Mouse (Mus musculus): ENCODE data around the gene Agbl1.

Agbl1 gene

DNA sequence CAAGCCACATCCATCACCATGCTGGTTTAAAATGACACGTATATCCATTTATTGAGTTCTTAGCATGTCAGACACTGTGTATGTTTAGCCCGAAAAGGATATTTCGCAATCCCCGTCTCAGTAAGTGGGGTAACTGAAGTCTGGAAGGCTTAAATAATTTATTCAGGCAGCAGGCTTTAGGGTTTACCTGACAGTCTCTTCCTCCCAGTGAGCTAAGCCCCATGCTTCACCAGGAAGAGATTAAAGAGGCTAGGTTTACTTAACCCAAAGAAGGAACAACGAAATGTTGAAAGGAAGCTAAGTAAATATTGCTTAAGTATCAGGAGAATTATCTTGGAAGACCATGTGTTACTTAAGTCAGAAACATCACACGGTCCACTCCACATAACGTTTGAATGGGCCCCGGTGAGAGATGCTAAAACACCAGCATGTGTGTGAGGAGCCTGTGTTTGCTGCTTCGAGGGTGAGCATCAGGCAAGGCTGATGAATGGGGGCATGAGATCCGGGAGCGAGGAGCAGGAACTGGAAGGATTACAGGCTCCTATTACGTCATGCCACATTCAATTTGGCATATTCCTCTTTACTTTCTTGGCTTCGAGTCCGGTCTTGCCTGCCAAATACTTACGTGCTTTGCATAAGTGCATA, 162.7 kb downstream of the Agbl1 start:
- DNase-seq = no peak

DNA sequence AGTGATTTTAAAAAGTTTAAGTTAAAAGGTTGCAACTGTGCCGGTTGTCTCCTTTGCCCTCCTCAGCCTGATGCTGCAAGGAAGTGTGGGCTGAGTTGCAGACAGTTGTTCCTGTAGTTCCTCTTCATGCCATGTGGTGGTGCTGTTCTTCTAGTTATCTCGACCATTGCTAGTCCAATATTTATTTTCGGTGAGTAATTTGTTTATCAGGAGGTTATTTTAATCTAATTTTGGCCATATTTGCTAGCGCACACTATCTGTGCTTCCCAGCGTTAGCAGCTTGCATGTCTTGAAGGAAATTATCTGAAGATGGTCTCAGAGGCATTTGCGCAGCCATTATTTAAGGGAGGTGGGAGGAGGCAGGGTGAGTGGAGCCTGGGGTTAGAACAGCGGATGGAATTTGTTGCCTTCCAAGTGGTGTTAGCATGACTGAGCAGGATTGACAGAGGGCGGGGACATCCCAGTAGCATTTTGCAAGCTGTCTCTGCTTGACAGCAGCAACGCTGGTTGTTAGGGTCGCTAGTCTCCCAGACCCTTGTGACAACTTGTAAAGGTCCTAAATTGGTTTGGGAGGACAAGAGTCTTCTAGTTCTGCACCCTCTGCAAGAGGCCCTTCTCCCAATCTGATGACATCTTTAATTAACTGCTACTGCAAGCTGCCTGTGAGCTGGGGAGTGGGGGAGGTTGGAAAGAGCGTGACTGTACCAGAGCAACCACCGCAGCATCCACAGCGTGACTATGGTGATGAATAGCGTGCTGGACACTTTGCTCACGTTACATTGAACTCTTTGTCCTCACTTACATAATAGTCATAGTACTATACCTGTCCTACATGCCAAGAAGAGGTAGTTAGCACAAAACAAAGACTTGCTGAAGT, 163.5 kb downstream of the Agbl1 start:
- DNase-seq = peak; percentile 28

DNA sequence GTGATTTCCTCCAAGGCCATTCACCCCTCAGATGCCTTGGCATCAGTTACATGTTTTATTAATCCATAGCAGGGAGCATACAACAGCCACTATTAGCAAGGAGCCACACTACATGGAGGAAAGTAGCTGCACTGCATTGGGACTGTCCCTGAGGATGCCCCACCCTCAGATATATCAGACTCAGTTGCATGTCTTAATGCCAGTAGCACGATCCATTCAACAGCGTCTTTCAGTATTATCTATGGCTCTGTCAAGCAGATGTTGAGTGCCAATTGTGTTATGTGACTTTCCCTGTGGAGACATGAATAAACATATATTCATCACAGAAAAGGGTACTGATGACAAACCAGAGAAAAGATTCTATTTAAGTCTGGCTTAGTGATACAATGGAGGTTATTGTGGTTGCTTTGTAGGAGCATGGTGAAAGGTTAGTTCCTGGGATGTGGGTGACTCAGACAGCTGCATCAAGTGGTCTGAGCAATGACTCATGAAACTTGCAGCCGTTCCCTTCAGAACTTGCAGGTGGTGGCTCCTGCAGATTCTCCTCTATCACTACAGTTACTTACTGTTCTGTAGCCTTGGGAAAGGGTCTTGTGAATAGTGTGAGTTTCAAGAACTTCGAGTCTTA, 178.4 kb downstream of the Agbl1 start:
- DNase-seq = no peak

DNA sequence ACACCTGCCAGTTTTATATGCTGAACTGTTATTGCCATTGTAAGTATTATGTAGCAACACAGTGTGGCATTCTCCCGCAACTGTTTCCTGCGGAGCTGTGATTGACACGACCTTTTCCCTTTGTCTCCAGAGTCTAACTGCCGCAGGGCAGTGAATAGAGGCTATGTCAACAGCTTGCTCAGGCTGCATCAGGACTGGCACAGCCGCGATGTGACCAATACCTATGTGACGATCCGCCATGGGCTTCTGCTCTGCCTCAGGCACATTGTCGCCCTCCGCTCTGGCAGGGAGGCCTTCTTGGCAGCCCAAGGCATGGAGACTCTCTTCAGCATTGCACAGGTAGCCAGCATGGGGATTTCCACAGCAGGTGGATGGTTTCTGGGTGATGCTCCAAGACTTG, 179.3 kb downstream of the Agbl1 start:
- no peak for DNase-seq

DNA sequence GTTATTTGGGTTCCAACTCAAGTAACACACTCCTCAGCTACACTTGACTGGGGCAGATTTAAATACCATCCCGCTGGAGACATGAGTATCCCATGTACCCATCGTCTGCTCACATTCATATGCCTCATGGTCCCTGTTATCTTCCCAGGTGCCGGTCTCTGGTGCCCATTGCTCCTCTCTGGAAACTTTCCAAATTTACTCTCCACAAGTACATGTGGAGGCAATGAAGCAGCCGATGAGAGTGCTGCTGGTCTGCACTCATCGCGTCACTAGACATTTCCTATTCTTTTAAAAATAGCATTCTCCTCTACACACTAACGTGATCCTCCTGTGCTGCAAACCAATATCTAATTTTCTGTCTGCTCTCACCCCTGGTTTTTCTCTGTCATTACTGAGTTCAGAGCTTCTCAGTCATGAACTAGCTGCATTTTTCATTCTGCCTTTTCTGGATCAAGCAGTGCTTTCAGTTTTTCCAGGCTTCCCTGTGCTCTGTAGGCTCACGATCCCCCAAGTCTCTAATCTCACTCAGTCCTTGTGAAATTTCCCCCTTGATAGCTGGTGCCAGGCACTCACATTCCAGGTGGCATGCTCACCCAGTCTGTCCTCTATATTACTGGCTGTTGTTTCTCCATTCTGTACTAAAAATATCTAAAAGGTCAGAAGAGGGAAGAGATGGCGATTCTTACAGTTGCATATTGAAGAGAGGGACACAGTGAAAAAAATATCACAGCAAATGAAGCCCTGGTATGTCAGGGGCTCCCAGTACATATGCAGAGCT, 180.9 kb downstream of the Agbl1 start:
- no peak for DNase-seq

DNA sequence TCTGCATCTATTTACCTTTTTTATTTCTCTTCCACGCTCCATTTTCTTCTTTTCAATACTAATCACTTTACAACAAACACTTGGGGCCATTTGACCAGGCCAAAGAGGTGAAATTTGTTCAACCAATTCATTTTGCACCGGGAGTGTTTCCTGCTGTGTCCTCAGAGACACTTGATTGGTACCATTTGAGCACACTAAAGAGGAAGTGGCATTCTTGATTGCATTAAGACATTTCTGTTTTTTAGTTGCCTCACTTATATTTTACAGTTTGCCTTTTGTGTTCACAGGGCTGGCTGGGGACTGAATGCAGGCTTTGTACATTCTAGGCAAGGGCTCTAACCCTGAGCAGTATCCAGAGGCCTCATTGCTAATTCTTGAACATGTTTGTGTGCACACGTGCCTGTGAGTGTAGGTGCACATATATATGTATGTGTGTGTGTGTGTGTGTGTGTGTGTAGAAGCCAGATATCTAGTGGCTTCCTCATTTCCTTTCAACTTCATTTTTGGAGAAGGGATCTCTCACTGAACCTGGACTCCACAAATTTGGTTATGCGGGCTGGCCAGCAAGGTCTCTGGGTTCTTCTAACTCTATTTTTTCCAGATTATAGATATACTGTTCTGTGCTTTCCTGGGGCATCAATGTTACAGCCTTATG, 182.4 kb downstream of the Agbl1 start:
- DNase-seq = no peak

DNA sequence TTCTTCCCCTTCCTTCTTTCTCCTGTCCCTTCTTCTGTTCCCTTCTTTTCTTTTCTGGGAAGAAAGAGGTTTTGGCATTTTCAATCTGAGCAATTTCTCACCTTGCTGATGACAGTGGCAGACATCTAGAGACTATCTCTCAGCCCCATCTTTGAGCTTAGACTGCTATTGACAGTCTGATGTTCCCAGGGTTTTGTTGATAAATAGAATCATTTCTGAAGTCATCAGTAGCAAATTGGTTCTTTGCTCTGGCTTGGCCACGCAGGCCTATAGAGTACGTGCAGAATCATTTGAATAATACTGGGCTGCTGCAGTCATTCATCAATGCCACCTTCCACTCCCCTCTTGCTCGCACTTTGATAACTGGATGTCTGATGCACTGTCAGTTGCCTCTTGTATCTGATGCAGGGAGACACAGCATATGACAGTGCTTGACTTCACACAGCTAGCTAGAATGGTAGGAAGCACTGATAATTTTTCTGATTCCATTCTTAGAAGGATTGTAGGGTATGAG, 186.5 kb downstream of the Agbl1 start:
- no peak for DNase-seq

DNA sequence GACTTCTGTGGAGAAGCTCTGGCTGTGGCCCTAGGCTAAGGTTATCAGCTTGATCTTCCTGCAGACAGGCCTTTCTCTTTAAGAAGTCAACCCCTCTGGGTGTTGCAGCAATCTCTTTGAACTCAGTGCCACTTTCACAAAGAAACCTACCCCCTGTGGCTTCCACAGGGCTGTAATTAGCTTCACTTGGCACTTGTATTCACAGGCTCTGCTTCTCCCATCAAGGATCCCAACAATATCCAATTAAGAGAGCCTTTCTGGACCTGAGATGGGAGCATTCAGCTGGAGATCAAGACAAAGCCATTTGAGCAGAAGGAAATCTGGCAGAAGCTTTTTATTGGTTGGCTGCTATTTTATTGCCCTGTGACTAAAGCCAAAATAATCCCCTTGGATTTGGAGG, 208.9 kb downstream of the Agbl1 start:
- no peak for DNase-seq

DNA sequence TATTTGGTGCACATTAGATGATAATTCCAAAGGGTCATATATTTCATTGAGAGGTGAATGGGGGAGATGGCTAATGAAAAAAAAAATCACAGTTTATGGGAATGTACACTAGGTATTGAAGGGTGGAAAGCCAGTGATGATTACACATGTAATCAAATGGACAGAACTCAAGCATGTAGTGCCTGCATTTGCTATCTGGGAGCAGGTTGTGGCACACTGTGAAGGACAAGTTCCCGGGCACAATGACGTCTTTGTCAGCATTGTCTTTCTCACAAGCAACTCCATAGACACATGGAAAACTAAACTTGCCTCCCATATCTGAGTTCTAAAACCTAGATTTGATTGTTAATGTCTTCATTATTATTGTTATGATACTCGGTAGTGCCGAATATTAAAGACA, 209.3 kb downstream of the Agbl1 start:
- no peak for DNase-seq

DNA sequence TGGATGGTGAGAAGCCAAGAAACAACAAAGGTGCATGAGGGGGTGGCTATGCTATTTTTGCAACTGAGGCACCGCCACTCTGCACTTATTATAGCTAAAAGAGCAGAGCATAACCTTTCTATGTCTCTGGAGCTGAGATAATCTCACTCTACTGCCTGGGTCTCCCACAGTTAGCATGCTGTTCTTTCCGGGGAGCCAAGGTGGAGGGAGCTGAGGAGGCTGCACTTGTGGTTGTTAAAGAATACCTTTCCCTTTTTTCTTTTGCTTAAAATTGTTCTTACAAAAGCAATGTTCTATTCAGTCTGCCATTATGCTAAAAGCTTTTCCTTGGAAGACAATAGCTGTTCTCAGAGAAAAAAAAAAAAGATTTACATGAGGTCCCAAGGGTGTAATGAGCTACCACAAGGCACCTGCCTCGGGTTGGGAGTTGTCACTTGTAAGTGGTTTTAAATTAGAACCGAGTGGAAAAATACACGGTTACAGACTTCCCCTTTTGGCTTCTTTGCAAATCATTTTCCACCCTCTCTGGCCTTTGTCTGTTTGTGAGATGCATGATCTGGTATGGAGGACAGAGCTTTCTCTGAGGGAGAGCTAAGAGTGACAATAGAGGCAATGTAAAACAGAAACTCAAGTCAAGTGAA, 232.8 kb downstream of the Agbl1 start:
- DNase-seq = no peak

DNA sequence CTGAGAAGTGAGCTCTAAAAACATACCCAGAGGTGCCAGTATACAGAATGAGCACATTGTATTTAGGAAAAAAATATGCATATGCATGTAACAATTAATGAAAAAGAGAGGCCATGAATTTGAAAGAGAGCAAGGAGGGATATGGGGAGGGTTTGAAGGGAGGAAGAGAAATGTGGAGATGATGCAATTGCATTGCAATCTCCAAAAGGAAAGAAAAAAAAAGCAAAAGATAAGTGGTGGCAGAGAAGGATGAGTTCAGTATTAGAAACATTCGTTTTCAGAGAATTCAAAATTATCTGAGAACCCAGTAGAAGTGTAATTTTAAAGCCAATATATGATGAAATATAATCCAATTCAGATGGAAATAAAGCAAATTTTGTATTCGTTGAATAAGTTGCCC, 236.7 kb downstream of the Agbl1 start:
- no peak for DNase-seq

DNA sequence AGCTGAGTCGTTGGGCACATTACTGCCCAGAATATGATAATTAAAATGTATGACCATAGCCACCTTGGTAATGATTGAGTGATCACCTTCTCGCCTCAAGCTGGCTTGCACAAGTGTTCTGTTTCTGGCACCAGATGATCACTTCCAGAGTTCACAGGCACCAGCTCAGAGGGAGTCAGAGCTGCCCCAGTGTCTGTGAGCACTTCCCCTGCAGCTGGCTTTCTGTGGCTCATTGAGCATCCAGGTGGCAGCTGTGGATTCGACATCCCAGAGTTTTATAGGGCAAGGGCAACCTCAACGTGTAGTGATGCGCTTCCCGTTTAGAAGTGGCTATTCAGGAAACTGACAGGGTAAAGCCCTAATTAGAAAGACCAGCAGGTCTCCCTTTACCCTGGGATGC, 244.5 kb downstream of the Agbl1 start:
- no peak for DNase-seq

DNA sequence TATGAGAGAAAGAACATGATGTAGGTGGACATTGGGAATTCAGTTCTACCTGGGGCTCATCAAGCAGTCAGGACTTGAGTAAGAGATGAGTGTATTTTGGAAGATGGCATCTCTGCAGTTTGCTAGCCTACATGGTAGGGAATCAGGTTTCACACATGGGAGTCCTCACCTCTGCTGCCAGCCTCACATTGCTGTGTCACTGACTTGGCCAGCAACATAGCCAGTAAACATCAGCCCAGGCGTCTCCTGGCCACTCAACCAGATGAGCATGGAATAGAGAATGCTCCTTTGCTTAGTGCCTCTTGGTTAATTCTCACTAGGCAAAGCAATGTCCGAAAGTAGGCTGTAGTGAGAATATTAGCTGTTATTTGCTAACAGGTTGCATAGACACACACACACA, 255.9 kb downstream of the Agbl1 start:
- DNase-seq = no peak

DNA sequence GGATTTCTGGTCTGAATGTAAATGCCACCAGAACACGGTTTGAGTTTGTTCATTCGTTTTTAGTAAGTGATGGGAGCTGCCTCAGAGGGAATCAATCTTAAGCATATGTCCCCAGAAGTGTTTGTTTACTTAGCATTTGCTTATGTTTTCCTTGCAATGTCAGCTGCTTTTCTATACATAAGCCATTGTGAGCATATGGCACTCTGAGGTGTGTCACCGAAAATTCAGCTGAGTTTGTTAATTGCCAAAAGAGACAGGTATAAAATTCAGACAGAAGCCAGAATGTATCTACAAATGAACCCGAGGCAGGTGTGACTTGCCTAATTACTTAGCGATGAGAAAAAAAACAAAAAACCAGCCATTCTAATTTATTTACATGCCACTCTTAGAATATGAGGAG, 257.8 kb downstream of the Agbl1 start:
- no peak for DNase-seq

DNA sequence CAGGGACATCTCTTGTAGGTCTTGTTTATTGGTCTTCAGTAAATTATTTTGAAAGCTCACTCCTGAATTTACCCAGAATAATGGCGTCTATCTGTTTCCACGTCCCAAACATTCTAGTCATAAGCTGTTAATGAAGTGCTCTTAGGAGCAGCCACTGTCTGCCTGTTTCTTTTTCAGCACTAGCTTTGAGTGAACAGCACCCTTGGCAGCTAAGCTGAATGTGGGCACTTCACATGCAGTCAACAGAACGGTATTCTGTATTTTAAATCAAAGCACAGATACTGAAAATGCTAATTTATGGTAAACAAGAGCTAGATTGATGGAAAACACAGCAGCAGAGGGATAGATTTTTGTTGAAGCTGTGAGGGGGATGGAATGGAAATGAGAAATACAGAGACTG, 294.6 kb downstream of the Agbl1 start:
- DNase-seq = no peak

DNA sequence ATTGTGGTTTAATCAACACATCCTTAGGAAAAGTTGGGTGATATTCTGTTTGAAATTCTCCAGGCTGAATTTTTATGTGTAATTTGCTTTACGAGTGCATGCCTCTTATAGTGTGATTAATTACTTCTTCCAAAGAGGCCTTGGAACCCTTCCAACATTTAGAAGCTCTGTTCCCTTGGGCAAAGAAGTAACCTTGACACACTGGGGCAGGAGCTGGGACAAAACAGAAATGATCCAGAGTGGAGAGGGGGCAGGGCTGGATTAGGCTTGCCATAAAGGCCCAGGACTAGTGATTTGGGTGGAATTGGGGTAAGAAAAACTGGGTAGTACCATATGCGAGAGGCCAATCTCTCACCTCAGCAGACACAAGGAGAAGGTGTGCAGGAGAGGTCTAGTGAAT, 316.8 kb downstream of the Agbl1 start:
- no peak for DNase-seq

DNA sequence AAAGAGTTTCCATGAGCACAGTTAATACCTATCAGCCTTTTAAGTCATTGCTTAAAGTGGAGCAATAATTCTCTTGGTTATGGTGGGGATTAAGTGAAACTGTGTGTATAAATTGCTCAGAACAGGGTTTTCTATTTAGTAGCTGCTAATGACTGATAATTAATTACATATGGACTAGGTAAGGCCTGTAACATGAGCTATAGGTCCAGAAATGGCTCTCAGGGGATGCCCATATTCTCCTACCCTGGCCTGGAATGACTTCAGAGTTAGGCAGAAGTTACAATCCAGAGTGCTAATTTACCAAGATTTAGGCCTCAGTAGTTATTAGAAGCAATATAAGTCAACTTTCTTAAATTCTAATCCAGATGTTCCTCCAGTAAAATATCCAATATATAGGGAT, 317.6 kb downstream of the Agbl1 start:
- DNase-seq = no peak

DNA sequence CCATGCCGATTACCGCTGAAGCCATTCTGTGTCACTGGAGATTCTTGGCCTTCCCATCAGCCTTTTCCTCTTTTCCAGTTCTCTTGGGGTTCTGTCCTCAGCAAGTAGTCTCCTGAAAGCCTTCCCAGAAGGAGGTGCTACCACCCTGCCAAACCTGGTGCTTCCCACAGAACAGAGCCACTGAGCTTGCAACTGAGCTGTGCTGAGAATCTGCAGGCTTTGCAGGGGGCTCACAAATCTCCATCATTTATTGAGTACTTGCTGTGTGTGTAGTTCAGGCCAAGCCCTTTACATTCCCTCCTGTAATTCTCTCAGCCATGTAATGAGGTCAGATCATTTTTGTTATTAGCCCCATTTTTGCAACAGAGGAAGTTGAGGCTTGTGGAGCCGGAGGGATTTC, 322.2 kb downstream of the Agbl1 start:
- DNase-seq = no peak

DNA sequence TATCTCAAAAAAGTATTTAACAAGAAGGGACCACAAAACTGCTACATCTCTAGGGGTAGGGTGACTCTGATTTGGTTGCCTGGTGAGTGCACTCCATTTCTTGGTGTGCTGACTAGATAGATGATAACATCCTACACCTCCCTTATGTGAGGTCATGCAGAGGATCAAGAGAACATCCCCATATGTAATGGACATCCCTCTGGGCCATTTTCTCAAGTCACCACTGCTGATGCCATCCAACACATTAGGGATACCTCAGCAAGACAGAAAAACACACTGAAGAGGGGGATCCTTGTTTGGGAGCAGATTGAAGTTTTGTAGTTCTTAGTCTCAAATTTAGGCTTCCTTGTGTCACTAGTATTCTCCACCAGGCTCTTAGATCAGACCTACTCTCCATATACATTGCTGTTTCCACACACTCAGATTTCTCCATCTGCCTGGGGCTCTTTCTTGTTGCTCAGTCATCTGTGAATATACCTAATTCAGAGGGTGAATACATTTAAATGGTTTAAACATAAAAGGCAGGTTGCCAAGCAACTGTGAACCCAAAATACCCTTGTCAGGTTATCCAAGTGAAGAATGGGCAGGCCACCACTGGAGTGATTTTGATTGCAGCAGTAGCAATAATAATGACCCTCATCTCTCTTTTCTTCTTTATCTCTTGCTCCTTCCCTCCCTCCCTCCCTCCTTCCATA, 331.0 kb downstream of the Agbl1 start:
- DNase-seq = no peak

DNA sequence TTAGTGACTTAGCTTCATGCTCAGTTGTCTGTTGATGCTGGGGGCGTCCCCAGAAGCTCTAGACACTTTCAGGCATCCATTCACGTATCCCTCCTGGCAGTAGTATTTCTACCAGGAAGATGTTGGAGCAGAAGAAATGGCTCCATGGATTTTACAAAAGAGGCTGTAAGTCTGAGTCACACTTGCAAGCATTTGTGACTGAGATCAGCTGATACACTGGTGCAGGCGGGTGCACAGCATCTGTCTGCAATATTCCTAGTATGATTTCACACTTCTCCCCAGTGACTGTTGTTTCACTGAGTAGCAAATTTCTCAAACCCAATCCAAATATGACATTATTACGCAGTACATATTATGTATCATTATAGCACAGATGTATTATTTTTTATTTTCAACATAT, 332.8 kb downstream of the Agbl1 start:
- DNase-seq = no peak

DNA sequence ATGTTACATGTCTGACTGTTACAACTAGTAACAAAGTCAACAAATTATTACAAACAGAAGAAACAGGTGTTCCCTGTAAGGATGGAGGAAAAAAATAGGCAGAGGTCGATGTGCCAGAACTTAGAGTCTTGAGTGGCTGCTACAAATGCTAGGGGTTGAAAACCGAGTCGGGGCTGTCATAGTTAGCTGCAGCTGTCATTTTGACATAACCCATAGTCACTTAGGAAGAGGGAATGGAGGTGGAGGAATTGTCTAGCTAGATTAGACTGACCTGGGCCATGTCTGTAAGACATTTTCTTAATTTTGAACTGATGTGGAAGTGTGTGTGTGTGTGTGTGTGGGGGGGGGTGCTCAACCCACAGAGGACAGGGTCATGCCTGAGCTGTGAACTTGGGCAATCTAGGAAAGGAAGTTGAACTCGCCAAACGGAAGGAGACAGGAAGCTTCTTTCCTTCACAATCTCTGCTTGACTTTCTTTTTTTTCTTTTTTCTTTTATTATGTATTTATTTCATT, 364.9 kb downstream of the Agbl1 start:
- no peak for DNase-seq
